Mouse (Mus musculus): Measurements from ENCODE around the gene Scamp1.

- TF ChIP-seq POLR2A (IDR thresholded peaks at IDR 0.05; ENCODE audit: control insufficient read depth, low read depth, low read length): no peak
- TF ChIP-seq CTCF (IDR thresholded peaks at IDR 0.05; ENCODE audit: control insufficient read depth, insufficient read depth, insufficient replicate concordance, low read depth, low read length): no peak
These were observed 110.1 kb downstream of the Scamp1 start for GRCm38 (mm10) chr13:94175379-94176050.
